Mouse (Mus musculus): ENCODE results near the gene Enpp1.
A peak's percentile ranks its signal among the peaks of the same experiment; 100 is the strongest.
"Not testable (repeated sequence)": the region's sequence is repeated elsewhere in the genome, so short reads cannot be mapped to it uniquely, and the experiment has no call there.

Gene Enpp1

DNA sequence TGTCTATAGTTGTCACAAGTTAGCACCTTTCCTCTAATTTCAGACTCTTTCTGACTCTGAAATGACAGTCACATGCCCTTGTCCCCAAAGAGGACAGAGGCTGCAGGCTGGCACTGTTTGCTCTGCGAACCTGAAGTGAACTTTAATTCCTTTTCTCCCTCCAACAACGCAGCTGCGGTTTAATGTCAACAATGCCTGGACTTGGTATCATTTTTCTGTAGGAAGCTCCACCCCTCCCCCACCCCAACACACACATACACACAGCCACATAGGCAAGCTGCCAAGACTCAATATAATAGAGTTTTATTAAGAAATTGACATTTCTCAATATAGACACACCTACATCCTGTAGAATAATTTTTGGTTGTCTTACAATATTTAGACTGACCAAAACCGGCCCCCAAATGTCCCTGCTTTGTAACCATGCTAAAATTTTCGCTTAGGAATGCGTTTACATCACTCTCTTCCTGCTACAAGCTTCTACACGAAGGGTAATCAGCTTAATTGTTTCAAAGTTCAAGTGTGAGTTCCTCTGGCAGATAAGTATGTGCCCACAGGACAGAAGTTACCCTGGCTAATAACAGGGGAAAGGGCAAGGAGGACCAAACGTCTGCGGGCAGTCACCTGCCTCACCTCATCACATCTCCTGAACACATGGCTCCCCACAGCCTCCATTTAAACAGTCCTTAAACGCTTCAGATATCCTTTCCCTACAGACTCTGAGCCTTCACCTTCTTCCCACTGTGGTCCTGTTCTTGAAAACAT lies 73.5 kb downstream of the Enpp1 start:
- DNase-seq (ENCODE audit: low spot score in 2 of 2): no peak

DNA sequence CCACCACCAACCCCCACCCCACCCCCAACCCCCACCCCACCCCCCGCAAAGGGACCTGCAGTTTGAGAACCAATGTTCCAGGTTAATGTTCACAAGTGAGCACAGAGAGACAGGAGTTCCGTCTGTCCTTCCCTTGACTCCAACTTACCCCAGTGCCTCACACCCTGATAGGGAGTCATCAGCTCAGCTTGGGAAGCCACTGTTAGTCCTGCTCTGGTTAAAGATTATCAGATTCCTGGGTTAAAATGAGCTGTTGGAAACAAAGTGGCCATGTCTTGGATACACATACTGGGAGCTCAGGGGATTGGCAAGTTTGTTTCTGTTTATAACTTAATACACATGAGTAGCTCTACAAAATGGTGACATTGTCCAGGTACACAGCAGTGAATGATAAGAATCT lies 75.0 kb downstream of the Enpp1 start:
- no peak for DNase-seq (ENCODE audit: low spot score in 2 of 2)

DNA sequence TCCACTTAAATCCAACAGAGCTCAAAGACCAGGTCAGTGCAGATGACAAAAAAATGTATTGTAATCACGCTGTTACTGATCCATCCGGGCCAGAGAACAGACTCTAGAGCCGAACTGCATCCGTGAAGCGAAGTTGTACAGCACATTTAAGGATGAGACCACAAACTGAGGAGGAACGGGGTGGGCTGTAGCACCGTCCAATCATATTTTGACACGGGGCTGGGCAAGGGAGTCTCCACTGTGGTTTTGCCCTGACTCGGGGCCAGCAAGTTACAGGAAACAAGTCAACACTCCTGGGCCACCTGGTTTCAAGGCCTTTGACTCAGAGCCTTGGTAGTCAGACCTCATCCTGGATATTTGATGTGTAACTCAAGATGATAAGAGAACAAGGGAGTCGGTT lies 76.1 kb downstream of the Enpp1 start:
- DNase-seq (ENCODE audit: low spot score in 2 of 2): peak; percentile 20 to 24

DNA sequence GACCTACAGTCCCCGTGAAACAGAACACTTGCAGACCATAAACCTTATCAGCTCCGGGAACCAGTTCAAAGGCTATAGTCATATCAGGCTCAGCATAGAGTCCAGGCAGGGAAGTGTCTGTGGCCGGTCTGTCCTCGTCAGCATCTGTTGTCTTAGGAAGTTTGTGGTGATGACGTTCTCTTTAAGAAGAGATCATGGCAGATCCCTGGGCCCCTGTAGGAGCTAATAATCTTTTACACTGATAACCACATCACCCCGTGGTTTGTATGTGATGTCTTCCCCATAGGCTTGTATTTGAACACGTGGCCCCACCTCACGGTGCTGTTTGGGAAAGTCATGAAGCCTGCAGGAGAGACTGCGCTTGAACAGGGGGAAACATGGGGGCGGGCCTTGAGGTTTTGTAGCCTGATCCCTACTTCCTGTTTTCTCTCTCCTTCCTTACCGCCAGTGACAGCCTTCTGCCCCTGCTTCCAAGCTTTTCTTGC lies 76.6 kb downstream of the Enpp1 start:
- peak; percentile 19 to 25 for DNase-seq (ENCODE audit: low spot score in 2 of 2)

DNA sequence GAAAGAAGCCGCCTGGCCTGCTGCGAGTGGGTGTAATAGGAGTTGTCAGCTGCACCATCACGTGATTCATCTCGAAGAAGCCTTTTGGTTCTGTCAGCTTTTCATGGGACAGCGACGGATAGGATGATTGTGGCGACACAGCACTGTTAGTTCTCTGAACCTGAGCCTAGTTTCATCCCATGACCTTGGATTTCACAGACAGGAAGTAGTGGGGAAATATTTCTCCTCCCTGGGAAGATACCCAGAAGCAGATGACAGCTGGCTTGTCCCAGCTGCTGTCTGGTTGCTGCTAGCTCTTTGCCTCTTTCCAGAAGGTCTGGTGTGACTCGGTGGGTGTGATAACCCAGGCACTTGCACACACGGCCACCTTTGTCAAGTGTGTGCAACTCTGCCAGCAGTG lies 77.7 kb downstream of the Enpp1 start:
- DNase-seq (ENCODE audit: low spot score in 2 of 2): no peak

DNA sequence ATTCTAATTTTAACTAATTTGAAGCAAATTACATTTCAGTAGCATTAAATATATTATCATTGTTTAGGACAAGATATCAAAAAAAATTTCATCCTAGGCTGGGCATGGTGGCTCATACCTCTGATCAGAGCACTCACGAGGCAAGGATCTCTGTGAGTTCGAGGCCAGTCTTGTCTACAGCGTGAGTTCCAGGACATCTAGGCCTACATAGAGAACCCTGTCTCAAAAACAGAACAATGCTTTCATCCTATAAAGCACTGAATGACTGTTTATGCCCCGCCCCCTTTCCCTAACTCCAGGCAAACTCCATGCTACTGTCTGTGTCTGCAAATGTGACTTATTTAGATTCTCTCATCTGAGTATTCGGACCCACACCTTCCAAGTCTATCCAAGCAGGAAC lies 80.8 kb downstream of the Enpp1 start:
- no peak for DNase-seq (ENCODE audit: low spot score in 2 of 2)

DNA sequence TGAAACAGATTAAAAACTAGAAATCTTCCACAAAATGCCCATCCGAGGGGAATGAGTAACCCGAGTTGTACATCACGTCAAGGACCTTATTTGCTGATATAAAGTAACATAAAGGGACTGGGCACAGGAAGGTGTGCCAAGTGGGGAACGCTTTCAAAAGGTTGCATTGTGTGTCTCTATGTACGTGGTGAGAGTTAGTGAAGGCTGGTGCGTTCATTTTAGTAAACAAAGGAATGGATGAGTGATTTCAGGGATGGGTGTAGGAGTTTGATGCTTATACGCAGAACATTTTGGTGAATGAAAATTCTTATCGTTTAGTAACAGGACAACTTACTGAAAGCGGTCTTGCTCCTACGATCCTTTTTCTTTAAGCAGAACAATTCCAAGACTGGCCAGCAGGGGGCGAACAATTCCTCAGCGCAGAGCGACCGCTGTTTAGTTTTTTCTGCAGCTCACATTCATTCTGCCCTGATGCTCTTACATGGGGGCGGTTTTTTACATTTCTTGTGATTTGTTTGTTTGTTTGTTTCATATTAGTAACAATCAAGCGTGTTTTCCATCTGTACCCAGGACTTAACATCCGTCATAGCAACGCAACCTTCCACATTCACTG lies 81.4 kb downstream of the Enpp1 start:
- DNase-seq (ENCODE audit: low spot score in 2 of 2): peak; percentile 29 to 32

DNA sequence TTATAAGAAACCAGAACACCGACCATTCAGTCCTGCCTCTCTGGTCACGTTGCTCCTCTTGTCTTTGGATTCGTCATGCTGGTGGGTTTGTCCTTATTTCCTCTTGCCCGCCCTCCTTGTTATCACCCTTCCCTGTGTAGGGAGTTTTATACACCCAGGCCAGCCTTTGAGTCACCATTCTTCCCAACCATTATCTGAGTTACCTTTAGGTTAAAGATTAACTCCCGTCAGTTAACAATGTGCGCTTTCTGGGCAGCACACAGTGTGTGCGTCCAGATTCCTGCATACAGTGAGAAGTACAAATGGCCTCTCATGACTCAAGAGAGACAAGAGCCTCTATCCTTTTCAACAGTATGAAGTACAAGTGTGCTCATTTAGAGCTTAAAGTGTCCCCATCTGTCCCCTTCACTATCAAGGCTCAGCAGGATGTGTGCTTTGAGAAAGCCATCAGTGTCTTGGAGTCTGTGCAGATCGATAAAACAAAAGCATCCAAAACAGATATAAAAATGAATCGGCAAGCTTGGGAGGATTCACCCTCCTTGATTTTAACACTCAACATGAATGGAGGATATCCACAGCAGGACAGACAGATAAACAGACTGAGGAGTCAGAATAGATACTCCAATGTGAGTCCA lies 82.8 kb downstream of the Enpp1 start:
- no peak for DNase-seq (ENCODE audit: low spot score in 2 of 2)

DNA sequence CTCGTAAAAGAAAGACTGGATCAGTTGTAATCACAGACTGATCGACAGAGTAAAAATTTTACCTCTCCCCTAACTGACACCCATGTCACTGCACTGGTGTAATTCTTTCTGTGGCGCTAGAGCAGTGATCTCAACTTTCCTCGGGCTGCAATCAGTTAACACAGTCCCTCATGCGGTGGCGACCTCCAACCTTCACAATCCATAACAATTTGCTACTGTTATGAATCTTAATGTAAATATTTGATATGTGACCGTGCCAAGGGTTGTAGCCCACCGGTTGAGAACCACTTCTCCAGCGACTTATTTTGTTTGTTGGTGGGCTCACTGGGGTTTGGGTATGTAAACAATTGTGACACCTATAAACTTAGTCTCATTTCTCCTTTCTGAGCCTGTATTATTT lies 83.5 kb downstream of the Enpp1 start:
- no peak for DNase-seq (ENCODE audit: low spot score in 2 of 2)

DNA sequence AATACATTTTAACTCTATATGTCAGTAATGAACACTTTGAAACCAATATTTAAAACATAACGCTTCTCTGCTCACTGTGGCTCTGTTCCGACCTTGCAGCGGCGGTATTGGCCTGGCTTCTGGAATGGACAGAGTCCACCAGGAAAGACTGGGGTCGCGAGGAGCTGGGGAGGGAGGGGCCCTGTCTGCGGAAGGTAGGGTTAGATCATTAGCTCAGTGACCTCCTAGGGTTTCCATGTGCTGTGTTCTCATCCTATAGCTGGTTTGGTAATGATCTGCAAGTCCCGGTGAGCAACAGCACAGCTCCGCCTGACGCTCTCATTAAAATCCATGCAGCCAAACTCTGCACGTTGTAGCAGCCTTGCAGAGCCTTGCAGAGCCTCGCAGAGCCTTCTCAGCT lies 84.7 kb downstream of the Enpp1 start:
- DNase-seq (ENCODE audit: low spot score in 2 of 2): no peak

DNA sequence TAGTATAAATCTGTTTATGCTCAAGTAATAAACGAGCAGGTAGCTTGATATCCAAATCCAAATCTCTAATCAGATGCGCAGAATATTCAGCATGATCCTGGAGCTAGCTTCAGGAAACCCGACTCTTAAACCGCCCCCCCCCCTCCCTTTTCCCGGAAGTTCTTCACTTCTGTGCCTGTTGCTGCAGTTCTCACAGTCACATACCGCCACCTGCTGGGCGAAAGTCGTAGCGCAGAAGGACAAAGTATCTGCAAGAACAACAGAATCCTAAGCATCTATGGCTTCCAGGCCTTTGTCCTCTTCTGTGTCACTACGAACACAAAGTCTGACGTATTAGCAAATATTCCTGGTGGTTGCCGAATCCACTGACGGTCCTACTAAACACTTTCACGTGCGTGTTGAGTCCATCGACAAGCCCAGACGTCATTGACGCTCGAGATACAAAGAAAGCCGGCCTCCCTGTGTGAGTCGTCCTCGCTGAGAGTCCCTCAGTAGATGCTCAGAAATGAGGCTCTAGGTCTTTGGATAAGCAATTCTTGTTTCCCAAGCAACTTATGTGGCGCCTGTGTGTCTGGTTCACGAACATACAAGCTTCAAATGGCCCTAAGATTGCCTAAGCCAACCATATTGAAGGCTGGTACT lies 86.8 kb downstream of the Enpp1 start:
- DNase-seq (ENCODE audit: low spot score in 2 of 2): peak; percentile 58 to 64

DNA sequence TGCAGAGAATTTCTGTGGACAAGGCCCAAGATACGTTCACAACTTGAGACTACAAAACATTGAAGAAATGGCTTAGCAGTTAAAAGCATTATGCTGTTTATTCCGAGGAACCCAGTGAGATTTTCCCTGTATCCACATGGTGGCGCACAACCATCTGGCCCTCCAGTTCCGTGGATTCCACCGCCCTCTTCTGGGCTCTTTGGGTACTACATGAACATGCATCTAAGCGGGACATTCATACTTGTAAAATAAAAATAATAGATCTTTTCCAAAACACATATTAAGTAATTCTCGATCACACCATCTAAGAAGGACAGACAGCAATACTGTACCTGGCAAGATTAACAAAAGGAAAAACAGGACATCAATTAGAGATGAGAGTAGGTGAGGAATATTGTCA lies 89.4 kb downstream of the Enpp1 start:
- peak; percentile 56 to 72 for DNase-seq (ENCODE audit: low spot score in 2 of 2)

DNA sequence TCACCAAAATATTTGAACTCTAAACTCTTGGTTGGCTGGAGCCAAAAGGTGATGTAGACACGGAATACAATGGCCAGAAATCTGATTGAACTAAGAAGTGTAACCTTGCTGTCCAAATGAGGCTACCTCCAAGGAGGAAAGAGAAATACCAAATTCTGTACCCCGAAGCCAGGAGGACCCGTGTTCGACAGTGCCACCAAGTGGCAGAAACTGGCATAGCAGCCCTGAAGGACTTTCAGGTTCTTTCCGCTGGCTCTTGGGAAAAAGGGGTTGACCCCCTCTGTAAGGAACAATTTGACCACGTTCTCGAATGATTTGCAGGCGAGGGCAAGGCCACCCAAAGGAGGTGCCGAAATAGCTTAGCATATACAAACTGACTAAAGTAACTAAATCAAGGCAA lies 90.4 kb downstream of the Enpp1 start:
- DNase-seq (ENCODE audit: low spot score in 2 of 2): no peak

DNA sequence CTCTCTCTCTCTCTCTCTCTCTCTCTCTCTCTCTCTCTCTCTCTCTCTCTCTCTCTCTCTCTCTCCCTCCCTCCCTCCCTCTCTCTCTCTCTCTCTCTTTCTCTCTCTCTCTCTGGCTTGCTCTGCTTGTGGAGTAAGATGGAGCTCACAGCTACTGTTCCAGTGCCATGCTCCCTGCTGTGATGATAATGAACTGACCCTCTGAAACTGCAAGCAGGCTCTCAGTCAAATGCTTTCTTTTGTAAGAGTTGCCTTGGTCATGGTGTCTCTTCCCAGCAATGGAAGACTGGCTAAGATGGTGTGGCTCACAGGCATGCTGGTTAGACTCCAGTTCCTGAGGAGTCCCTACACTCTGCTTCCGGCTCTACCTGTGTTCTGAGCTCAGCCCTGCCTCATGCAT lies 95.4 kb downstream of the Enpp1 start:
- not testable (repeated sequence) for DNase-seq (ENCODE audit: low spot score in 2 of 2)

DNA sequence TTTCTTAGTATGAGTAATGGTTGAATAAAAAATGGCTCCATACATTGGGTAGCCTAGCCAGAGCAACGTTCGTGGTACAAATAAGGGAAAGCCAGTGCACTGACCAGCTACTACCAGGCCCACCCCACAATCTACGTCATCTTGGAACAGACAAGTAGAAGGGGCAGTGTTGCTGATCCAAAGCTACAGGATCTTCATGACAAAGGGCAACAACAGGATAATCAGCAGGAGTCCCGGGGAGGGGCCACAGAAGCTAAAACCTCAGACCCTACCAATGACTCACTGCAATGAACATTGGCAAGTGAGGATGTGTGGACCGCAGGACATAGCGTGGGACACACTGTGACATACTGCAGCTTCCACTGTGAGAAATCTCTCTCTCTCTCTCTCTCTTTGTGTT lies 96.2 kb downstream of the Enpp1 start:
- no peak for DNase-seq (ENCODE audit: low spot score in 2 of 2)

DNA sequence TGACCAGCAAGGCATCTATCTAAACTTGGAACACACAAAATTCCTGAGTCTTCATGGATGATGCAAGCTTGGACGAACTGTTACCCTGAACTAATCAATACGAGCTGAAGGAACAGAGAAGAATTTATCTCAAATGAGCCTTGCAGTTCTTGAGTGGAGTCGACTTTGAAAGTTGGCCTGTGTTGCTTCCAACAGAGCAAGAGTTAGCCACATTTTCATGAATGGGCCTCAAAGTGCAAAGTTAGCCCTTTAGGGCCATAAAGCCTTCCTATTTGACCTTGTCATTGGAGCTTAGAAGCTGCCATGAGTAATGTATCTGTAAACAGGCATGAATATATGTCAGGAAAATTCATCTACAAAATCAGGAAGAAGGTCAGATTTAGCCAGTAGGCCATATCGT lies 97.2 kb downstream of the Enpp1 start:
- no peak for DNase-seq (ENCODE audit: low spot score in 2 of 2)

DNA sequence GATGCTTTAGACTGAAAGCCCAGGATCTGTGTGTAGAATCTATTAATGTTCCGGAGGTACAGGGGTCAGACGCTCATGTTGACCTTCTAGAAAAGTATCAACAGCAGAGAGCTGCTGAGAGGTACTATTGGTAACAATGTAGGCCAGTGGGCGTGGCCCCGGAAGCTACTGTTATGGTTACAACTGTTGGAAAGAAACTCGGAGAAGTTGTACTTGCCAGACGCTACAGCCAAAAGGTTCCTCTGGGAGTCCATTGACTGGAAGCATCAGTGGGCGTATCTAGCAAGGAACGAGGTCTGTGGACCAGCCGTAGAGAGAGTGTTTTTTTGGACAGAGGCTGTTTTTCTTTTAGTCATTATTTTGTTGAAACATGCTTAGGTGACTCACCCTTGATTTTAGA lies 102.2 kb downstream of the Enpp1 start:
- DNase-seq (ENCODE audit: low spot score in 2 of 2): no peak

DNA sequence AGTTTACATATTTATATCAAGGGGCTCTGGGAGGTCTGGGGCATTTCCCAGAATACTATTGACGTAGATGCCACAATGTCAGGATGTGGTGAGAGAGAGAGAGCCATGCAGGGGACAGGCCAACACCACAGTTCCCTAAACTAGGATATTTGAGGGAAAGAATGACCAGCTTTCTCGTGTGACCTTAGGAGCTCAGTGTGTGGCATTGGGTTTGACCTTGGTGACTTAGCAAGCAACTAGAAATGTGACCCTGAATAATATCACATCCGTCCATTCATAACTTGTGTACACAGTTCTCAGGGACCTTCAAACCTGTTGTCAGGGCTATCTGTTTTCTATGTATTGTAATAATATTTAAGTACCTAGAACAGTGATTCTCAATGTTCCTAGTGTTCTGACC lies 102.8 kb downstream of the Enpp1 start:
- DNase-seq (ENCODE audit: low spot score in 2 of 2): no peak

DNA sequence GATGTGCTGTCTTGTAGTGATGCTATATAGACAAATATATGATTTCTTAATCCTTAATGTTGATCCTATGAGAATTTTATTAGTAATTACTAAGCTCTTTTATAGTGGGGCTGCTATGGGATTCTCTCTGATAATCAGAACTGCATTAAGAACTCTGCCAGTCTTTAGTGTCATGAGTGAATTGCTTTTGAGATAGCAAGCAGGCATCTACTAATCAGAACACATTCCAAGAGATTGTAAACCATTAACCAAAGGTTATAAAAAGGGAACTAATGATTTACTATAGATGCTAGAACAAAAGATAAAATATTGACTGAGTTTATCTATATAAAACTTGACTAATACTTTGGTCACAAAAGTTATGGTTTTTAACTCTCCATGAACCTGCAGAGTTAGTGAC lies 108.2 kb downstream of the Enpp1 start:
- no peak for DNase-seq (ENCODE audit: low spot score in 2 of 2)

DNA sequence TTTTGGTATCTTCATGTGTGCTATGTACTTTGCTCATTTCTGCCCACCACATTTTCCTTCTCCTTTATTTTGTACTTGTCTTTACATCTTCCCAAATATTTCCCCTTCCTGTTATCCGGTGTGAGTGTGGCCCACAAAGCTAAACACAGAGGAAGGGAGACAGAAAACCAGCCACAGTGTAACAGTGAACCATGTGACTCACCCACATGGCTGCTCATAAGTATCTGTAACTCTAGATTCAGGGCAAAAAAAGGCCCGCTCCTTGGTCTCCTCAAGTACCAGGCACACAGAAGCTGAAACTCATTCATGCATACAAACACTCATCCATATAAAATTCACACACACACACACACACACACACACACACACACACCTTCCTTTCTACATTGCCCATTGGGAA lies 108.9 kb downstream of the Enpp1 start:
- DNase-seq (ENCODE audit: low spot score in 2 of 2): no peak

DNA sequence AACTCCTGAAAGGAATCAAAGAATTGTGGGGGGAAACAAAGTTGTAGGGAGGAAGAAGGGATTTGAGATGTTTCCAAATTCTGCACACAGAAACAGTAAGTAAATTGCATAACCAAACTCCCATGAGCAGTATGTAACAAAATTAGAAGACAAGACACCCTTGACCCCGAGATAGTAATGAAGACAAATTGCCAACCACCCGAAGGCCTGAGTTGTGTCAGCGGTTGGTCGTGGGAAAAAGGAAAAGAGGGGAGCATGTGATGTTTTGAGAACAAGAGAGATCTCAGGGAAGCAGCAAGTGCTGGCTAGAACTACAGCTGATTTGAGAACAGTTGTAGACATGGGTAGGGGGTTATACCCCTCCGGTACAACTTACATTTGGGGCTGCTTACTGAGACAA lies 112.2 kb downstream of the Enpp1 start:
- DNase-seq (ENCODE audit: low spot score in 2 of 2): no peak

DNA sequence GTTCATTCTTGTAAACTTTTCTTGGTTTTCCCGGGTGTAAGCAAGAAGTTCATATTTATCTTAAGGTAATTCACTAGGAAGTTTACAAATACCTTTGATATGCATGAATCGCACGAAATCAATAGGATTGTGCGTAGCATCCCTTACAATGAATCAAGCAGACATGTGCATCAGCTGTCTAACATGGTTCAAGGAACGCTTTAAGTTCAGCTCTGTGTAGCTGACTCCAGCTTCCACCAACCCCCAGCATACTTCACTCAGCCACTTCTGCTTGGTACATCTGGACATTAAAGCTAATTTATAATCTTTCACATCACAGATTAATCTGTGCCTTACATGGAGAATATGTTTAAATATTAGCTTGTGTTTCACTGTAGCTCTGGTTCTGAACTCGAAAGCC lies 113.3 kb downstream of the Enpp1 start:
- no peak for DNase-seq (ENCODE audit: low spot score in 2 of 2)

DNA sequence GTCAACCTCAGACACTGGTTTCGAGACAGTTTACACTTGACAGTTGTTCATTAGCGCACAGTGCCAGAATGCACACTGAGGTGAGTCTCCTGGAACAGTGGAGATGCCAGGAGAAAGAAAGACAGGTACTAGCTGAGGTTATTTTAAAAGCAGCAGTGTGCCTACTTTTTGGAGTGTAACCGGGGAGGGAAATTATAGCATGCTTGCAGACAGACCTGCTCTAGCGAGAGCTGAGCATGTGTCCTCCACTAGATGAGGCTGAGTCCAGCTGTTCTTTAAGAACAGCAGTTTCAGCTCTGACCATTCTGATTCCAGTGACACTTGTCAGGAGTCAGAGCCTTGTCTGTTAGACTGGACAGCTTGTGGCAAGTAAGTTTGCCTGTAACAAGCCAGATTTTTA lies 114.2 kb downstream of the Enpp1 start:
- DNase-seq (ENCODE audit: low spot score in 2 of 2): no peak

Measured in spleen, postnatal 36 days (tissue).